Mouse (Mus musculus): ENCODE measurements at regions not wholly inside any gene's neighbourhood (a gene's known extent, or its start where the extent isn't known, plus 50 kb on each side); places are given as distances from the start of the nearest gene placed in this dataset.

DNA sequence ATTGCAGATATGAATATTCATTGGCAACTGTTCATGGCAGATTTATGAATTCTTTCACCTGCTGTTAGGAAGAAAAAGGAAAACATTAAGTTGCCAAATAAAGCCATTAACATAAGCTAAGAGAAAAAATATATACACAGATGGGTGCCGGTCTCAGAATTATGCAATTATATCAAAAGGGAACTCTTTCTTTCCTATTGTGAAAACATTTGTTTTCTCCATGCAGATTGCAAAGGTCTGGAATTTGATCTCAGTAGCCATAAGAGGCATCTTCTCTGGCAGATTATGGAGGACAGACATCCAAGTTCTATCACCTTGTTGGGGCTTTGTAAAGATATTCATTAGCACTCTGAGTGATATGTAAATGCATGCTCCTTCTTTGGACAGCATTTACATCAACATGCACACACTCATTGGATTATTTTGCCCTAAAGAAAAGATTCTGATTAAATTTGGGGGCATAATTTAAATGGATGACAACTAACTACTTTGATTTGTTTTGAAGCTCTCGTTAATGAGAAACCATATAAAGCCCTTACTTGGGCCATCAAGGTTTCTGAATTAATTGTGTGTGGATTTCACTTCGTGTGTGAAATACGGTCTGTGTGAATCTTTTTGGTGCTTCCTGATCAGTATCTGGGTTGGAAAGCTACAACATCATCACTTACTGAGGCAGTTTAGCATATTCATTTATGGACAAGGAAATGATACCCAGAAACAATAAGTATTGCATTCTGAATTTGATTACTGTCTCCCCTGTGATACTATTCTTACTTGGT is 171.2 kb upstream of the Robo2 start:
- TF ChIP-seq CTCF (IDR thresholded peaks at IDR 0.05): no peak
- no peak for TF ChIP-seq EP300 (IDR thresholded peaks at IDR 0.05)
